Mouse (Mus musculus): ENCODE results near the gene Kcnd3. TPM values are rescaled to one million over a fixed set of nuclear protein-coding genes. Genes with fewer than 3 reads are reported as not detected.
A peak's percentile ranks its signal among the peaks of the same experiment; 100 is the strongest.

The Kcnd3 gene
- polyA plus RNA-seq, 1 experiment from 2014 or later: 0.51 TPM

DNA sequence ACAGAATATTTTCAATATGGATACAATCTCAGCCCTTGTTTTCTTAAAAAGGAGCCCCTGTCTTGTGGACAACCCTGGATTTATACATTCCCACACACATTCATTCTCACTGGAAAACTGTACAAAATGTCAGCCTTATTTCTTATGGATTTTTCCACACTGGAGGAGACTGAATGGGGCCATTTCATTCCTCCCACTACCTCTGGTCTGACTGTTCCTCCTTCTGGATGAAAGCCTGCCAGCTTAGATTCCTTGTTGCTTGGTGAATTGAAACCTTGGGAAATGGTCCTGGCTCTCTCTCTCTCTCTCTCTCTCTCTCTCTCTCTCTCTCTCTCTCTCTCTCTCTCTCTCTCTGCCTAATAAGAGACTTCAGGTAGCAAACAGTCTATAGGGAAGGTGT is 260.7 kb downstream of the Kcnd3 start:
- no peaks in the 10 kb centered on the region for H3K27me3 ChIP-seq

DNA sequence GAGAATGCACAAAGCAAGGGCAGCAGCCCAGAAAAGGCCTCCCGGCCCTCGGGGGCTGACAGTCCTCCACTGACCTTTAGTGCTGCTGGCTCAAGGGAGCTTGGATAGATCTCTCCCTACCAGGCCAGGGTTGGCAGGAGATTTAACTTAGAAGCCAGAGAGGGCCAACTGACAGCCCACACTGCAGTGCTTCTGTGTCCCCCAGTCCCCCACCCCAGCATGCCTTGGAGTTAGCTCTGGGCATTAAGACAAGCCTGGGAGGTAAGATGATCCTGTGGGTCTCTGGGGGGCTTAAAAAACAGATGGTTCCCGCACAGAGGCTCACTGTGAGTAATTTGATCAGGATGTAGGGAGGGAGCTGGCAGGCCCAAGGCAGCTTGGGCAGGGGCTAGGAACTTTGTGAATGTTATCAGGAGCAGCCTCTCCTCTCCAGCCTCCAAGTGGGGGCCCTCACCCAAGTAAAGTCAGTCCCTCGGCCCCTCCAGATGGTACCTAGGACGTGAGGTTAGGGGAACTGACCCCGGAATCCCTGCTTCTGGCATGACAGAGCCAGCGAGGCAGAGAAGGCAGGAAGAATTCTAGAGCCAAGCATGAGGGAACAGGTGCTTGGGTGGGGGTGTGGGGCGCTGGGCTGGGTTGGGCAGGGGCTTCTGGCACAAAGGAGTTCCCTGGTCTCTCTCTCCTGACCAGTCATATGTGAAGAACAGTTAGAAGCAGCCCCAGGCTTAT is 262.1 kb downstream of the Kcnd3 start:
- Histone ChIP-seq H3K36me3 (no peaks in the 10 kb centered on the region), H3K9ac (no peak overlapping the region), H3K4me1 (peaks cover 29% of the 10 kb centered on the region), H3K4me3 (no peak overlapping the region), H3K9me3 (no peaks in the 10 kb centered on the region), H3K27ac (peak overlapping the region; percentile 65), H3K4me2 (no peak overlapping the region), H3K27me3 (no peaks in the 10 kb centered on the region)
- 25% methylated on average over 8 of the region's 8 CpGs for WGBS
- ATAC-seq (ENCODE audit: insufficient number of reproducible peaks, low FRiP score, low TSS enrichment, low read depth): peak; percentile 71

More for the DNA sequence above, 260.7 kb downstream of the Kcnd3 start:
- no peak for ATAC-seq (ENCODE audit: insufficient number of reproducible peaks, low FRiP score, low TSS enrichment, low read depth)
- no peak overlapping the region for H3K4me3 ChIP-seq
- H3K9me3 ChIP-seq: no peaks in the 10 kb centered on the region
- H3K4me1 ChIP-seq: peaks cover 20% of the 10 kb centered on the region
- no peaks in the 10 kb centered on the region for H3K36me3 ChIP-seq
- H3K4me2 ChIP-seq: no peak overlapping the region
- H3K9ac ChIP-seq: no peak overlapping the region
- no peak overlapping the region for H3K27ac ChIP-seq

DNA sequence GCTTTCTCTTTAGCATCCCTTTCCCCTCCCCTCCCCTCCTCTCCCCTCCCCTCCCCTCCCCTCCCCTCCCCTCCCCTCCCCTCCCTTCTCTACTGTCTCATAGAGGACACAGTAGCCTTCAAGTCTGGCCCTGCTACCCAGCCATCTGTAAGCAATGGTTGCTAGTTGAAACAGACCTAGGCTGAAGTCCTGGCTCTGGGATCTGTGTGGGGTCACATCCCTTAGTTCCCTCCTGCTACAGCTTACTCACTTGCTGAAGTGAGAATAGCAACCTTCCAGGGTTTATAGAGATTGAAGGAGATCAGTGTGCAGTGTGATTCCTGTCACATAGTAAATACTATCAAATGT is 262.7 kb downstream of the Kcnd3 start:
- peaks cover 29% of the 10 kb centered on the region for H3K4me1 ChIP-seq
- ATAC-seq (ENCODE audit: insufficient number of reproducible peaks, low FRiP score, low TSS enrichment, low read depth): no peak
- H3K9me3 ChIP-seq: no peaks in the 10 kb centered on the region
- H3K4me3 ChIP-seq: no peak overlapping the region
- no peak overlapping the region for H3K27ac ChIP-seq
- H3K9ac ChIP-seq: no peak overlapping the region
- H3K4me2 ChIP-seq: no peak overlapping the region
- no peaks in the 10 kb centered on the region for H3K27me3 ChIP-seq
- H3K36me3 ChIP-seq: no peaks in the 10 kb centered on the region

DNA sequence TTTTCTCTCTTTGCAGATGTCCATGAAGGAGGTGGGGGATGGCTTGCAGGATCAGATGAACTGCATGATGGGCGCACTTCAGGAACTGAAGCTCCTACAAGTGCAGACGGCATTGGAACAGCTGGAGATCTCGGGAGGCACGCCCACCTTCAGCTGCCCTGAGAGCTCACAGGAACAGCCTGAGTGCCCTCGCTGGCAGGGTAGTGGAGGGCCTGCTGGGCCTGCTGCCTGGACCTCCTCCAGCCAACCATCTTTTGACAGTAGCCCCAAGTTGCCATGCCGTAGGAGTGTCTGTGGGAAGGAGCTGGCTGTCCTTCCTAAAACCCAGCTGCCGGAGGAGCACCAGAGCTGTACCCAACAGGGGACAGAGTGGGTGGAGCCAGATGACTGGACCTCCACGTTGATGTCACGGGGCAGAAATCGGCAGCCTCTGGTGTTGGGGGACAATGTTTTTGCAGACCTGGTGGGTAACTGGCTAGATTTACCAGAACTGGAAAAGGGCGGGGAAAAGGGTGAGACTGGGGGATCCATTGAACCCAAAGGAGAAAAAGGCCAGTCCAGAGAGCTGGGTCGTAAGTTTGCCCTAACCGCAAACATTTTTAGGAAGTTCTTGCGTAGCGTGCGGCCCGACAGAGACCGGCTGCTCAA is 264.3 kb downstream of the Kcnd3 start:
- no peak overlapping the region for H3K9ac ChIP-seq
- WGBS: 64% methylated on average over 18 of the region's 18 CpGs
- H3K36me3 ChIP-seq: no peaks in the 10 kb centered on the region
- peaks cover 25% of the 10 kb centered on the region for H3K4me1 ChIP-seq
- no peak overlapping the region for H3K27ac ChIP-seq
- H3K4me2 ChIP-seq: no peak overlapping the region
- H3K4me3 ChIP-seq: no peak overlapping the region
- H3K27me3 ChIP-seq: no peaks in the 10 kb centered on the region
- ATAC-seq (ENCODE audit: insufficient number of reproducible peaks, low FRiP score, low TSS enrichment, low read depth): 0 out of 2 replicates have a peak, but pooled peaks have one; percentile 8
- H3K9me3 ChIP-seq: no peaks in the 10 kb centered on the region

DNA sequence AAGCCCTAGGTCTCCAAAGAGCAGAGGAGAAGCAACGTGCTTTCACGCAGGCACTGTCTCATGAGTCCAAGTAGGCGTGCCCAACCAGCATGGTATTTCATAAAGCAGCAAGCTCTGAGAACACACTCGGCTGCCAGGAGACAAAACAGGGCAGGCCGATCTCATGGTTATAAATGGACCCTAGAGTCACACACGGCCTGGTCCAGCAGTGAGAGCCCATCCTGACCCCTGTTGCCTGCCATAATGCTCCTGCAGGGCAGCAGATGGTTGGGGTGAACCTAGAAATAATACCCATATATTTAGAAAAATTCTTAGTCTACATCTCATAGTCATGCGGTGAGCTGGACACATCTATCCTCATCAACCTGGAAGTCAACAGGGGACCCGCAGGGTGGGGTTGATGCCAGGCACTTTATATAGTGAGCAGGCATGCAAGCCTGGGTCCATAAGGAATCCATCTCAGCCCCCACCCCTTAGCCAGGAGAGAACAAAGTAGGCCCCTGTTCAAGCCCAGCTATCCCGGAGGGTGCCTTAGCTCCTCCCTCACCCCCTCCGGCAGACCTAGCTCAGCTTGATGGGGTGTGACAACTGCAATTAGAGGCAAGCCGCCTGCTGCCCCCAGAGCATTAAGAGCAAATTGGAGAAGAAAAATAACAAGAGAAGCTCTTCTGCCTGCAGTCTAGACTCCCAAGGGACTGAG is 265.9 kb downstream of the Kcnd3 start:
- H3K4me1 ChIP-seq: peaks cover 20% of the 10 kb centered on the region
- no peaks in the 10 kb centered on the region for H3K36me3 ChIP-seq
- H3K4me3 ChIP-seq: no peak overlapping the region
- 47% methylated on average over 11 of the region's 11 CpGs for WGBS
- H3K27me3 ChIP-seq: no peaks in the 10 kb centered on the region
- H3K9me3 ChIP-seq: no peaks in the 10 kb centered on the region
- H3K9ac ChIP-seq: no peak overlapping the region
- no peak for ATAC-seq (ENCODE audit: insufficient number of reproducible peaks, low FRiP score, low TSS enrichment, low read depth)
- H3K4me2 ChIP-seq: no peak overlapping the region
- no peak overlapping the region for H3K27ac ChIP-seq

DNA sequence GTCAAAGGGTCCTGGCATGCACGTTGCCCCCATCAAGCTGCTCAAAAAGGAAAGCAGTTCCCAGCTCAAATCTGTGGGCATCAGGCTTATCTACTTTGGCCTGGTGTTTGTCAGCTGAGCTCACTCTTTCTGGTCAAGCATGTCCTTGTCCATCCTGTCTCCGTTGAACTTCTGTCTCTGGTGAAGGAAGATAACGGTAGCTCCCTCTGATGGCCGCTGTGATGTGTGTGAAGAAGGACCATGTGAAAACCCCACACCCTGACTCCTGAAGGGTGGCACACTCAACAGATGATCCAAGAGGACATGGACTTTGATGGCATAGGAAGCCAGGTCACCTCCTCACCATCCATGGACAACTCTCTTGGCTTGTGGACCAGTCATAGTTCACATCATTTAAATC is 266.6 kb downstream of the Kcnd3 start:
- Histone ChIP-seq H3K36me3 (no peaks in the 10 kb centered on the region), H3K4me3 (no peak overlapping the region)
- WGBS: 51% methylated on average over 4 of the region's 4 CpGs

DNA sequence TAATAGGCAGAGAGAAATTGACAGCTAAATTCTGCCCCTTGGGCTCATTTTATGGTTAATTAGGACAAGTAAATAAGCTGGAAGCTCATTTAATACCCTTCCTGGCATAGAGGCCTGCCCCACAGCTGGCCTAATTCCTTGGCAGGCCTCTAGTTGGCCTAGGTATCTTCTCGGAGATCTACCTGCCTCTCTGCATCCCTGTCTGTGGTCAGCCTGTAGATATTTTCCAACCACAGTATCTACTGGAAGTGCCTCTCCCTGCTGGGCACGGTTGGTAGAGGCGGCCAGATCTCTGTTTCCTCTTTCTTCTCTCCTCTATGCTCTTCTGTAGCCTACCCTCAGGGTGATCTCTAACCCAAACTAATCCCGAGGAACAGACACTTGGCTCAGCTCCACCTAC is 267.8 kb downstream of the Kcnd3 start:
- Histone ChIP-seq H3K9ac (no peak overlapping the region), H3K27ac (no peak overlapping the region), H3K27me3 (no peaks in the 10 kb centered on the region), H3K4me3 (no peak overlapping the region), H3K4me1 (peaks cover 10% of the 10 kb centered on the region), H3K9me3 (no peaks in the 10 kb centered on the region), H3K4me2 (no peak overlapping the region), H3K36me3 (0 out of 2 replicates have a peak, but pooled peaks cover 5% of the 10 kb centered on the region)
- ATAC-seq (ENCODE audit: insufficient number of reproducible peaks, low FRiP score, low TSS enrichment, low read depth): no peak
- 62% methylated on average over 4 of the region's 4 CpGs for WGBS

More for the DNA sequence above, 266.6 kb downstream of the Kcnd3 start:
- Histone ChIP-seq H3K4me1 (peaks cover 18% of the 10 kb centered on the region), H3K9me3 (no peaks in the 10 kb centered on the region), H3K9ac (no peak overlapping the region), H3K27me3 (no peaks in the 10 kb centered on the region), H3K4me2 (no peak overlapping the region), H3K27ac (no peak overlapping the region)
- no peak for ATAC-seq (ENCODE audit: insufficient number of reproducible peaks, low FRiP score, low TSS enrichment, low read depth)

DNA sequence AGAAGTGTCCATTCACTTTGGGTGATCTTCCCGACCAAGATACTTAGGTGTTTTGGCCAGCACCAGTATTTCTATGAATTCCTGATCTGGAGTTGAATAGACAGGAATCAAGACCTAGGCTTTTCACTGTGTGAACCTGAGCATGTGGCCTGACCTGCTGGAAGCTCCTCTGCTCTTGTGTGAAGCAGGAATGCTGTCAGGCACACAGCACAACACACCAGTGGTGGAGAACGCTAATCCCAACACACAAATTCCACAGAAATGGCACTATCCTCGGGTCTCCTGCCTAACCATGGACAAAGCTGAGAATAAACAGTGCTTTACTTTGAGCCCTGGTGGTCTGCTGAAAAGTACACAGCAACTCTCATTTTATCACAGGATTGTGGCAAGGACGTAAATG is 268.4 kb downstream of the Kcnd3 start:
- Histone ChIP-seq H3K36me3 (0 out of 2 replicates have a peak, but pooled peaks cover 5% of the 10 kb centered on the region), H3K4me1 (peaks cover 10% of the 10 kb centered on the region), H3K9me3 (no peaks in the 10 kb centered on the region), H3K27me3 (no peaks in the 10 kb centered on the region), H3K9ac (no peak overlapping the region), H3K27ac (no peak overlapping the region), H3K4me3 (no peak overlapping the region), H3K4me2 (no peak overlapping the region)
- 74% methylated on average over 4 of the region's 4 CpGs for WGBS
- no peak for ATAC-seq (ENCODE audit: insufficient number of reproducible peaks, low FRiP score, low TSS enrichment, low read depth)

DNA sequence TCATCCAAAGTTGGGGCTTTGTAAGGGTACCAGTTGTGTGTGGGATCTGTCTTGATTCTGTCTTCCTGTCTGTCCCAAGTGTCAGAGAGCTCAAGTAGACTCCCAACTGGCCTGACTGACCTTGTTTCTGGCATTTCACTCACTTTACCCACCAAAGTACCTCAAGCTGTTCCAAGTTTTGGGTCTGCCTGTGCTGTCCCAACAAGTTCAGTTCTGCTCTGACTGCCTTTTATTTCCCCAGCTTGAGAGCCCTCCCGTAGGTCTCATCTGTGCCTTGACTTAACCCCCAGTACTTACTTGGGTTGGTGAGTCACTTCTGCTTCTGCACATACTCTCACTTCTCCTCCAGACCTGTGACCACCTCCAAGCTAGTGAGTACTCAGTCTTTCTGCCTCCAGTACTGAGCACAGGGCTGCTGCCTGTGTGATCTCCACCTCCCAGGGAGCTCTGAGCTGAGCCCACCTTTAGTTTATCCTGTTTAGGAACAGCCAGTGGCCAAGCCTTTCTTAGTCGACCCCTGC is 269.6 kb downstream of the Kcnd3 start:
- Histone ChIP-seq H3K27ac (no peak overlapping the region), H3K9ac (no peak overlapping the region), H3K36me3 (0 out of 2 replicates have a peak, but pooled peaks cover 5% of the 10 kb centered on the region), H3K9me3 (no peaks in the 10 kb centered on the region), H3K4me2 (no peak overlapping the region), H3K4me1 (peaks cover 10% of the 10 kb centered on the region), H3K4me3 (no peak overlapping the region), H3K27me3 (no peaks in the 10 kb centered on the region)
- WGBS: 75% methylated on average over 2 of the region's 2 CpGs
- ATAC-seq (ENCODE audit: insufficient number of reproducible peaks, low FRiP score, low TSS enrichment, low read depth): no peak

DNA sequence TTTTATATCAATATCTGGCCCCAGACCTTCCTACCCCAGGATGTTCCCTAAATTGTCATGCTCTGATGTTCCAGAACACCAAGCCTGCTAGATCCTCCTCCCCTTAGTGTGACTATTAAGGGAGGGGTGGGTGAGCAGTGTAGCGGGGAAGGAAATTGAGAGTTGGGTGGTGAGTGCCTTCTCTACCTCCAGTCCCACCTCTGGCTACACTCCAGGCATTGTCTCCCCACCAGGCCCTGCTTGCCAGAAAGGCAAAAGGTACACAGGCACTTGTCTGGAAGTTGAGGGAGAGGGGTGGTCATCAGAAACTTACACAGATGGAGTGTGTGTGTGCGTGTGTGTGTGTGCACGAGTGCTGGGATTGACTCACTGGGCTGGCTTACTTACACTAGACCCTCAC is 270.4 kb downstream of the Kcnd3 start:
- no peak for ATAC-seq (ENCODE audit: insufficient number of reproducible peaks, low FRiP score, low TSS enrichment, low read depth)
- H3K36me3 ChIP-seq: 0 out of 2 replicates have a peak, but pooled peaks cover 9% of the 10 kb centered on the region

More for the DNA sequence above, 270.4 kb downstream of the Kcnd3 start:
- WGBS: 85% methylated on average over 3 of the region's 3 CpGs
- no peaks in the 10 kb centered on the region for H3K27me3 ChIP-seq
- H3K9me3 ChIP-seq: no peaks in the 10 kb centered on the region
- H3K4me1 ChIP-seq: peaks cover 10% of the 10 kb centered on the region
- no peak overlapping the region for H3K9ac ChIP-seq
- no peak overlapping the region for H3K4me3 ChIP-seq
- H3K4me2 ChIP-seq: no peak overlapping the region
- no peak overlapping the region for H3K27ac ChIP-seq
